Mouse (Mus musculus): ENCODE results near the gene Gm3159. TPM values are rescaled to one million over a fixed set of nuclear protein-coding genes. Genes with fewer than 3 reads are reported as not detected.
"Not testable (repeated sequence)": the region's sequence is repeated elsewhere in the genome, so short reads cannot be mapped to it uniquely, and the experiment has no call there.

Gm3159 gene
- total RNA-seq (2021) (not detected), polyA plus RNA-seq (2012; rRNA removed) (not detected in 2 replicates)
- long read RNA-seq, result 0 reads

GRCm38 (mm10) chr14:4397226-4397625, at the start of gene Gm3159:
Gene Gm3159 (plus strand): TSS chr14:4397526.
- DNase-seq, result not testable (repeated sequence)

- not testable (repeated sequence) for DNase-seq
These were observed 28.3 kb upstream of the Gm3159 start for GRCm38 (mm10) chr14:4368991-4369390.

GRCm38 (mm10) chr14:4369691-4370090, 27.6 kb upstream of the Gm3159 start:
- not testable (repeated sequence) for DNase-seq

GRCm38 (mm10) chr14:4377871-4378270, 19.5 kb upstream of the Gm3159 start:
- DNase-seq, result not testable (repeated sequence)

- not testable (repeated sequence) for DNase-seq
These were observed 11.7 kb upstream of the Gm3159 start for GRCm38 (mm10) chr14:4385606-4386005.

- not testable (repeated sequence) for DNase-seq
These were observed 4.3 kb upstream of the Gm3159 start for GRCm38 (mm10) chr14:4392841-4393530.

- DNase-seq, result not testable (repeated sequence)
These were observed 1.3 kb downstream of the Gm3159 start for GRCm38 (mm10) chr14:4398624-4399023.

- DNase-seq, result not testable (repeated sequence)
These were observed 2.9 kb downstream of the Gm3159 start for GRCm38 (mm10) chr14:4400115-4400789.

GRCm38 (mm10) chr14:4401245-4401644, 3.9 kb downstream of the Gm3159 start:
- DNase-seq, result not testable (repeated sequence)

GRCm38 (mm10) chr14:4403840-4404239, 6.5 kb downstream of the Gm3159 start:
- DNase-seq, result not testable (repeated sequence)

- DNase-seq, result not testable (repeated sequence)
These were observed 12.6 kb downstream of the Gm3159 start for GRCm38 (mm10) chr14:4409939-4410338.

- DNase-seq, result peak; percentile 27
These were observed 17.9 kb downstream of the Gm3159 start, which contains the start of gene Gm3164 for GRCm38 (mm10) chr14:4414965-4415835. Gene Gm3164 (plus strand): TSS chr14:4415448.

GRCm38 (mm10) chr14:4430692-4431091, 33.4 kb downstream of the Gm3159 start, which contains the start of gene Gm3173:
Gene Gm3173 (plus strand): TSS chr14:4430992.
- DNase-seq, result not testable (repeated sequence)

Other genes with a start within 250 kb of the Gm3159 start
- gene Gm3127, start 232.5 kb upstream of the Gm3159 start, total RNA-seq (2021), result not detected
- not detected in 2 replicates for gene Gm3127, start 232.5 kb upstream of the Gm3159 start, polyA plus RNA-seq (2012; rRNA removed)
- gene Gm2974, start 214.9 kb upstream of the Gm3159 start, total RNA-seq (2021), result not detected
- 0.06 TPM in 1 of 2 replicates, not detected in the other for gene Gm2974, start 214.9 kb upstream of the Gm3159 start, polyA plus RNA-seq (2012; rRNA removed)
- gene Gm3138, start 147.9 kb upstream of the Gm3159 start, total RNA-seq (2021), result not detected
- not detected in 2 replicates for gene Gm3138, start 147.9 kb upstream of the Gm3159 start, polyA plus RNA-seq (2012; rRNA removed)
- not detected for gene Gm3149, start 80.2 kb upstream of the Gm3159 start, total RNA-seq (2021)
- not detected in 2 replicates for gene Gm3149, start 80.2 kb upstream of the Gm3159 start, polyA plus RNA-seq (2012; rRNA removed)
- gene 2610042L04Rik, start 62.8 kb upstream of the Gm3159 start, total RNA-seq (2021), result not detected
- not detected in 2 replicates for gene 2610042L04Rik, start 62.8 kb upstream of the Gm3159 start, polyA plus RNA-seq (2012; rRNA removed)
- gene Gm3164, start 17.9 kb downstream of the Gm3159 start, total RNA-seq (2021), result not detected
- gene Gm3164, start 17.9 kb downstream of the Gm3159 start, polyA plus RNA-seq (2012; rRNA removed), result 0.06 TPM in 1 of 2 replicates, not detected in the other
- not detected for gene Gm3173, start 33.5 kb downstream of the Gm3159 start, total RNA-seq (2021)
- gene Gm3173, start 33.5 kb downstream of the Gm3159 start, polyA plus RNA-seq (2012; rRNA removed), result not detected in 2 replicates
- not detected for gene Gm3182, start 84.2 kb downstream of the Gm3159 start, total RNA-seq (2021)
- gene Gm3182, start 84.2 kb downstream of the Gm3159 start, polyA plus RNA-seq (2012; rRNA removed), result not detected in 2 replicates
- not detected for gene Gm3047, start 157.9 kb downstream of the Gm3159 start, total RNA-seq (2021)
- not detected in 2 replicates for gene Gm3047, start 157.9 kb downstream of the Gm3159 start, polyA plus RNA-seq (2012; rRNA removed)
- not detected for gene Gm8159, start 234.8 kb downstream of the Gm3159 start, total RNA-seq (2021)
- gene Gm8159, start 234.8 kb downstream of the Gm3159 start, polyA plus RNA-seq (2012; rRNA removed), result not detected in 2 replicates